Mouse (Mus musculus): ENCODE results near the gene Naaladl2.

The Naaladl2 gene

GRCm38 (mm10) chr3:23962961-23963621 is 1181.0 kb downstream of the Naaladl2 start:
- CTCF ChIA-PET = no interaction called here

GRCm38 (mm10) chr3:23946182-23946581 is 1197.9 kb downstream of the Naaladl2 start:
- CTCF ChIA-PET = no interaction called here

- CTCF ChIA-PET = no interaction called here
Measured at GRCm38 (mm10) chr3:23937299-23937698, 1206.8 kb downstream of the Naaladl2 start.

- CTCF ChIA-PET = no interaction called here
Measured at GRCm38 (mm10) chr3:23928097-23928496, 1216.0 kb downstream of the Naaladl2 start.

- CTCF ChIA-PET = interaction anchor here (0.7 kb wide), 1 partner anchor 300 kb away, joined by 10 read pairs; no protein-coding TSS in a partner anchor
Measured at GRCm38 (mm10) chr3:23907682-23908081, 1236.4 kb downstream of the Naaladl2 start.

GRCm38 (mm10) chr3:23865688-23866087 is 1278.4 kb downstream of the Naaladl2 start:
- CTCF ChIA-PET = no interaction called here

- CTCF ChIA-PET = no interaction called here
Measured at GRCm38 (mm10) chr3:23857275-23857674, 1286.8 kb downstream of the Naaladl2 start.

GRCm38 (mm10) chr3:23817585-23817984 is 1326.5 kb downstream of the Naaladl2 start:
- CTCF ChIA-PET = no interaction called here

GRCm38 (mm10) chr3:23758746-23759145 is 1385.3 kb downstream of the Naaladl2 start:
- CTCF ChIA-PET = no interaction called here
